Mouse (Mus musculus) olfactory bulb, adult 2 months (tissue): ENCODE measurements around the gene Usp13.

Experiments used
- CTCF ChIP-seq: fragments of 200-500 bp; IDR thresholded peaks from 2 replicates; pipeline ENCODE4 v1.5.1; 2012; ENCODE audit warnings: low read depth, mild to moderate bottlenecking, low read length, moderate library complexity; ENCODE audit not compliant: insufficient read depth
- POLR2A ChIP-seq: fragments of 200-500 bp; IDR thresholded peaks from 2 replicates; pipeline ENCODE4 v1.6.1; 2012; ENCODE audit warnings: mild to moderate bottlenecking, low read depth, low read length, moderate library complexity; ENCODE audit not compliant: insufficient read depth

DNA sequence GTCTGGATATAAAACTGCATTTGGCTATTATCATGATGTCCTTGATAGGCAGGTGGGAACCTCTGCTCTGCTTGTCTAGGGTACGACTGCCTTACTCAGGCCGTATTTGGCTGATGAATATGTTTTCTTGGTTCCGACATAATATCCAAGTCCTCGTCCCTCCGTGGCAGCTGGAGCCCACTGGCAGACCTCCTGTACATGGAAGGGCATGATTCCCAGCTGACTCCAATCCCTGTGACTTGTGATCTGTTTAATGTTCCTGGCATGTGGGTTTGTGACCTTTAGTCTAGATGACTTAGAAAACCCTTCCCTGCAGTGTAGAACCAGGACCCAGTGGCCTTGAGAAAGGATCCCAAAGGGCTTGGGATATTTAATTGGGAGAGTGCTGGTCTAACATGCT is 71.5 kb downstream of the Usp13 start:
- TF ChIP-seq POLR2A: no peak
- no peak for TF ChIP-seq CTCF
